Mouse (Mus musculus): ENCODE results near the gene Rcc2.

DNA sequence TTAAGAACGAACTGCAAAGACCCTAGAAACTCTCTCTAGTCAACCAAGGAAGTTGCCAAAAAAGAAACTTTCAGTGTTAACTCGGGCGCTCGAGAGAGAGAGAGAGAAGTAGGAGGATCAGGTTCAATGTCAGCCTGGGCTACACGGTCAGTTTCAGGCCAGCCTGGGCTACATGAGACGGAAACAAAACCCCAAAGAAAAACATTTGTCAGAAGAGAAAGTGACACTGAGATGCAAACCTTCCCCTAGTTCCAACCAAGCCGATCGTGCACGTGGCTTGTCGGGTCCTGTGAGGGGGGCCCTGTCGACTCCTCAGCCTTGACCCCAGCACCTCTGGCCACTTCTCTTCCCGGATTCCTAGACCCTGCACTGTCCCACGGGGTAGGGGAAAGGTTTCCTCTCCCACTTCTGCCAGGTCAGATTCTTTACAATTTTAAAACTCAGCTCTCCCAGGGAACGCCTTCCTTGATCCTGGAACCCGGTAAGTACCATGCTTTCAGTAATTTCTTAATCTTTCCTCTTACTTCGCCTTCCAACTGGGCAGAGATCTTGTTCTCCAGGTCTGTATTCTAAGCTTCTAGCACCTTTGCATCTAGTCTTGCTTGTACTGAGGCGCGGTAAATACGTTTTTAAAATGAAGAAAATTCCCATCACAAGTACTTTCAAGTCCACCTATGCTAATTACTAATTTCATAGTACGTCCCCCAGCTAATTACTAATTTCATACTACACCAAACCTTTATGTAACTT is at the start of gene Rcc2:
- no peak for TF ChIP-seq POLR2A (IDR thresholded peaks at IDR 0.05; ENCODE audit: extremely low read depth, insufficient read depth, low read length)
- TF ChIP-seq CTCF (IDR thresholded peaks at IDR 0.05; ENCODE audit: extremely low read depth, insufficient read depth, low read length), result no peak
